Mouse (Mus musculus) heart, embryonic 14.5 days (tissue): ENCODE measurements around the gene Bmpr1b. TPM values are rescaled to one million over a fixed set of nuclear protein-coding genes. Genes with fewer than 3 reads are reported as not detected.

Experiments
- ATAC-seq: fragments of 200-750 bp; cut with Nextera tagmentation; 2 replicates; pipeline ENCODE4 v1.8.0; 2017; ENCODE audit warnings: low read depth, moderate TSS enrichment; ENCODE audit not compliant: insufficient number of reproducible peaks, insufficient read depth, low FRiP score
- H3K27ac ChIP-seq, 2 experiments: fragments of 200-500 bp in 1 of 2; fragments of 300-500 bp in 1 of 2; sonication (generic) in 1 of 2; replicated peaks in 1 of 2; 2 replicates each; pipeline ENCODE4 v1.5.1; 2012 to 2014; ENCODE audit warnings: low read depth in 2 of 2, low read length in 2 of 2, control low read depth in 1 of 2, mild to moderate bottlenecking in 1 of 2, mixed read lengths in 1 of 2; ENCODE audit not compliant: control insufficient read depth in 1 of 2, insufficient read depth in 1 of 2
- H3K27me3 ChIP-seq: fragments of 300-500 bp; sonication (generic); 2 replicates; pipeline ENCODE4 v1.6.1; 2014; ENCODE audit warnings: mild to moderate bottlenecking, low read length, control low read depth; ENCODE audit not compliant: control insufficient read depth, insufficient read depth
- H3K36me3 ChIP-seq: fragments of 300-500 bp; sonication (generic); 2 replicates; pipeline ENCODE4 v1.6.1; 2014; ENCODE audit warnings: mild to moderate bottlenecking, control low read depth, low read length, mixed read lengths; ENCODE audit not compliant: control insufficient read depth, insufficient read depth
- H3K4me1 ChIP-seq, 2 experiments: fragments of 200-500 bp in 1 of 2; fragments of 300-500 bp in 1 of 2; sonication (generic) in 1 of 2; 2 replicates each; pipeline ENCODE4 v1.6.1; 2012 to 2014; ENCODE audit warnings: low read length in 2 of 2, control low read depth in 1 of 2, mixed read lengths in 1 of 2; ENCODE audit not compliant: control insufficient read depth in 2 of 2, insufficient read depth in 2 of 2
- H3K4me2 ChIP-seq: fragments of 300-500 bp; sonication (generic); 2 replicates; pipeline ENCODE4 v1.6.1; 2014; ENCODE audit warnings: mild to moderate bottlenecking, low read length
- H3K4me3 ChIP-seq, 2 experiments: fragments of 200-500 bp in 1 of 2; fragments of 300-500 bp in 1 of 2; sonication (generic) in 1 of 2; 2 replicates each; pipeline ENCODE4 v1.5.1; 2012 to 2014; ENCODE audit warnings: low read length in 2 of 2, mild to moderate bottlenecking in 2 of 2, control low read depth in 1 of 2, low read depth in 1 of 2, moderate library complexity in 1 of 2; ENCODE audit not compliant: control insufficient read depth in 1 of 2, insufficient read depth in 1 of 2
- H3K9ac ChIP-seq: fragments of 300-500 bp; sonication (generic); 2 replicates; pipeline ENCODE4 v1.6.1; 2014; ENCODE audit warnings: mild to moderate bottlenecking, low read length
- H3K9me3 ChIP-seq: fragments of 300-500 bp; sonication (generic); 2 replicates; pipeline ENCODE4 v1.6.1; 2016; ENCODE audit warnings: low read length, control low read depth; ENCODE audit not compliant: control insufficient read depth
- WGBS: fragments of 180-500 bp; shearing (Covaris S2); extraction: QIAGEN DNeasy Blood & Tissue Kit; methylation state at CpG from one replicate; pipeline ENCODE4 v1.1.7; 2014; 5-methylcytosine and 5-hydroxymethylcytosine counted together
- polyA plus RNA-seq: library from polyadenylated mRNA; unstranded; fragments of >200 nt; fragmentation: Nextera tagmentation; extraction: Ambion mirVana; gene quantifications from 2 replicates; pipeline ENCODE4 v1.2.1, GENCODE M21; 2014

Bmpr1b gene
- polyA plus RNA-seq, 1 experiment from 2014 or later = 0.70 TPM

DNA sequence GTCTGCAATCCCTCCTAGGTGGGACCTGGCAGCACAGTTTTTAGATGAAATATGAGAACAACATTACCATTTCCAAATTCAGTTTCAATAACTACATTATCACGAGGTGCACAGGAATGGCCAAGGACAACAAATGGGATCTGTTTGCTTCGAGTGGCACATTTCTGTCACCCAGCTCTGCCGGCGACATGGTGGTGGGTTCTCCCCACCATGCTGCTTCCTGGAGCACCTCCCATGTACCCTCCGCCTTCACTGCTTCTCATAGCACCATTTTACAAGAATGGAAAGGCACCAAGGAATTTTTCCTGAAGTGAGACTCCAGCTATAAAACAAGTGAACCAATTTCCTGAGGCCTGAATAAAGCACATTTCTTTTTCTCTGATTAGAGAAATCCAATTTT, 108.0 kb downstream of the Bmpr1b start:
- 87% methylated on average over 5 of the region's 5 CpGs for WGBS
- H3K9ac ChIP-seq = no peak overlapping the region
- H3K27me3 ChIP-seq = no peaks in the 10 kb centered on the region
- no peak overlapping the region for H3K27ac ChIP-seq
- H3K9me3 ChIP-seq = no peaks in the 10 kb centered on the region
- H3K4me1 ChIP-seq = no peaks in the 10 kb centered on the region
- ATAC-seq = no peak
- H3K4me2 ChIP-seq = no peak overlapping the region
- no peaks in the 10 kb centered on the region for H3K36me3 ChIP-seq
- H3K4me3 ChIP-seq = no peak overlapping the region

DNA sequence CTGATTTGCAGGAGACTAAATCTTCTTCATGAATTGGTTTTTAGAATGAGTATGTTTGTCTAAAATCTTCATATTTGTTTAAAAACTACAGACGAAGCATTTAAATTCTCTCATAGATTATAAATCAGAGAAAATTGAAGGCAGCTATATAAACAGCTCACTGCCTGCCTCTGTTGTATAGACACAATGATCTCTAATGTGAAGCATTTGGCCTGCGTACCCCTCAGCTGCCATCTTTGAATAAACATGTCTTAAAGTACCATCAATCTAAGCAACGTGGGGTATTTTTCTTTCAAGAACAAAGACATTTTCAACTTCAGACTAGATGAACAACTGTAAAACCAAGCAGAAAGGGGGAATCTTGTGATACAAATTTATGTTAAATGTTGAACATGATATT, 109.3 kb downstream of the Bmpr1b start:
- ATAC-seq = no peak
- Histone ChIP-seq H3K27me3 (no peaks in the 10 kb centered on the region), H3K9me3 (no peaks in the 10 kb centered on the region), H3K4me1 (no peaks in the 10 kb centered on the region), H3K9ac (no peak overlapping the region), H3K36me3 (no peaks in the 10 kb centered on the region), H3K4me2 (no peak overlapping the region), H3K4me3 (no peak overlapping the region), H3K27ac (no peak overlapping the region)
- WGBS = 81% methylated on average over 3 of the region's 3 CpGs

DNA sequence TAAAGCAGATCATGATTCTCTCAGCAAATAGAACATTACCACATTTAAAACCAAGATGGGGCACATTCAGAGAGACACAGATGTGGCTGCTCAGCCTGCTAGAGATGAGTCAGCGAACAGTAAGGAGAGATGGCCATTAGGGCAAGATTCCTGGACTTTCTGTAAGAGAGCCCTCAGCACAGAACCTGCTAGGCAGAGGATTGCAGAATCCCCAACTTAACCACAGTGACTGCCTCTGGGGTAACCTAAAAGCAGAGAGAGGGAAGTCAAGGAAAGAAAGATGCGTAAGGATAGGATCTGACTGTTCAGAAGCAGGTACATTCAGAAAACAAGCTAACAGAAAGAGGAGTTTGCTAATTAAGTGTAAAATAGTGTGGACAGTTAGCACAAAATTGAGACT, 118.5 kb downstream of the Bmpr1b start:
- Histone ChIP-seq H3K36me3 (no peaks in the 10 kb centered on the region), H3K9ac (no peak overlapping the region), H3K4me2 (no peak overlapping the region), H3K27me3 (no peaks in the 10 kb centered on the region), H3K4me3 (no peak overlapping the region), H3K9me3 (no peaks in the 10 kb centered on the region), H3K4me1 (no peaks in the 10 kb centered on the region), H3K27ac (no peak overlapping the region)
- WGBS = 91% methylated on average over 2 of the region's 2 CpGs
- no peak for ATAC-seq

DNA sequence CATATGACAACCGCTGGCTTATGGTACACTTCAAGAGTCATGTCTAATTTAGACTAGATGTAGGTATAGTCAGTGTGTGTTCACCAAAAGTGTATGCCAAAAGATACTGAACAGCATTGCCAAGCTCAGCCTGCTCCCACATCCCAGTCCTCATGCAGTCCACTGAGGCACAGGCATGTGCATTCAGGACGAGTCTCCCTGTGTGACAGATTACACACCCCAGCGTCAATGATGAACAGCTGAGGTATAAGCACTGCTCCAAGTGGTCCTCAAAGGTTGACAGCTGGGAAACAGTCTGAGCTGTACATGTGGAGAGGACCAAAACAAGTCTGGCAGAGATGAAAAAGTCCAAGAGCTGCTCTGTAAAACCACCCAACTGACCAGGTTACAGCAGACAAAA, 119.6 kb downstream of the Bmpr1b start:
- Histone ChIP-seq H3K36me3 (no peaks in the 10 kb centered on the region), H3K4me3 (no peak overlapping the region), H3K4me2 (no peak overlapping the region), H3K27me3 (no peaks in the 10 kb centered on the region), H3K27ac (no peak overlapping the region), H3K9ac (no peak overlapping the region), H3K9me3 (no peaks in the 10 kb centered on the region), H3K4me1 (no peaks in the 10 kb centered on the region)
- WGBS = 67% methylated on average over 3 of the region's 3 CpGs
- ATAC-seq = no peak

DNA sequence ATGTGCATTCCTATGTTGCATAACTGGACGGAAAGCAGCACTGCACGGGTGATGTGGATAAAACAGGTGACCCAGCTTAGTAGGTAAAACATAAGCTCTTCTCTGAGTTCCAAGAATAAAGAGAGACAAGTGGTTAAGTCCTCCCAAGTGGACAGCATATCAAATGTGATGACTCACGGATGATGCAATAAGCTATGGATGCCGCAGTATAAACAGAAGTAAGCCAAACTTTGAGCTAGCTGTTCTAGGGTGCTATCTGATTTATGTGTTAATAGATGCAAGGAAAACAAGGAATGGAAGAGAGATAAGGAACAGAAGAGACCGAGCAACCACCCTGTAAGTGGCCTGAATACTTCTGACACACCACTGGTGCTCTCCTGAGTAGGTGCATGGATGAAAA, 120.1 kb downstream of the Bmpr1b start:
- 67% methylated on average over 5 of the region's 5 CpGs for WGBS
- Histone ChIP-seq H3K27ac (no peak overlapping the region), H3K9me3 (no peaks in the 10 kb centered on the region), H3K4me1 (no peaks in the 10 kb centered on the region), H3K4me3 (no peak overlapping the region), H3K27me3 (no peaks in the 10 kb centered on the region), H3K9ac (no peak overlapping the region), H3K4me2 (no peak overlapping the region), H3K36me3 (no peaks in the 10 kb centered on the region)
- ATAC-seq = no peak

DNA sequence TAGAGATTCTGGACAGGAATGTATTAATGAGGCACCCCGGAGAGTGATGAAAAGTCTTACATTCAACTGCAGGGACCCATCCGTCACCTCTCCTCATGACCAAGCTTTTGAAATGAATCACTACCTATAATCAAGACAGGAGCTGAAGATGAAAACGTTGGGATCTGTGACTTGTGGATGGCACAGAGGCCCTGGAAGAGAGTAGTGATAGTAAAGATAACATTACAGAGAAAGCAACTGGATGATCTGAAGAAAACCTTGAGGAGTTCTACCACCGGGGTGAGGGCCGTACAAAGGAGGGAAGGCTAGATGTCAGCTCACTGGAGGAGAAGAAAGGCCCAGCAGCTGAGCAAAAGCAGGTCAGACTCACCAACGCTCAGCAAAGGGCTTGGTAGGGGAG, 120.7 kb downstream of the Bmpr1b start:
- Histone ChIP-seq H3K4me1 (no peaks in the 10 kb centered on the region), H3K9me3 (no peaks in the 10 kb centered on the region), H3K4me3 (no peak overlapping the region), H3K27me3 (no peaks in the 10 kb centered on the region), H3K36me3 (no peaks in the 10 kb centered on the region), H3K9ac (no peak overlapping the region), H3K27ac (no peak overlapping the region), H3K4me2 (no peak overlapping the region)
- no peak for ATAC-seq
- 47% methylated on average over 6 of the region's 6 CpGs for WGBS

DNA sequence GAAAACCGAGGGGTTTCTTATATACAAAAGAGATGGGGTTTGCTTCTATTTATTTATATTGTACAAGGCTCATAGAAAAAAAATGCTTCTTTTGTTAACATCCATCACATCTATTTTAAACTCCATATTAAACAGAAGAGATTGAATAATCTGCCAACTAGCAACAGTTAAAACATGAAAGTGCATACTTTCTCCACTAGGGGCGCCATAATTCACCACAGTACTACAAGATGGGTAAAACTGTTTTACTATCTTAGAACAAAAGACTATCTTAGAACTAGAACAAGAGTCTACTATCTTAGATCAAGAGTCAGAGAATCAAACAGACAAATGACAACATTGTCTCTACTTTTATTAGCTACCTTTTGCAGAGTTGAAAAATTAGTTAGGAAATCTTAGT, 125.8 kb downstream of the Bmpr1b start:
- no peaks in the 10 kb centered on the region for H3K27me3 ChIP-seq
- H3K36me3 ChIP-seq = no peaks in the 10 kb centered on the region
- no peak overlapping the region for H3K9ac ChIP-seq
- ATAC-seq = no peak
- H3K4me2 ChIP-seq = no peak overlapping the region
- H3K4me1 ChIP-seq = no peaks in the 10 kb centered on the region
- no peak overlapping the region for H3K27ac ChIP-seq
- WGBS = 46% methylated on average over 2 of the region's 2 CpGs
- no peak overlapping the region for H3K4me3 ChIP-seq
- no peaks in the 10 kb centered on the region for H3K9me3 ChIP-seq

DNA sequence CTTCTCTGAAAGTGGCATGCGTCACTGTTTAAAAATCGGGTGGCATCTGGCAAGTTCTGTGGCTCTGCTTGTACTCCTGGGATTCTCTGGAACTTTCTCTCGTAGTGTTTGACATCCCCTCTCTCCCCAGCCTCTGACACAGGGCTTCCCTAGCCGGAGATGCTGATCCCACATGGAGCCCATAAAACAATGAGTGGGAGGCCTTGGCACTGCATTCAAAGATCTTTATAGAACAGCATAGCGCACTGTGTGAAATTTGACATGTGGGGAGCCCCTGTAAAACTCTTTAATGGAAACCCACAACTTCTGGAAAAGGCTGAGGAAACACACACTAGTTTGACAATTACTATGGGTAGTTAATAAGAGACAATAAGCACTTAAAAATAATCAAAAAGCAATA, 126.2 kb downstream of the Bmpr1b start:
- no peaks in the 10 kb centered on the region for H3K36me3 ChIP-seq
- no peaks in the 10 kb centered on the region for H3K4me1 ChIP-seq
- no peak for ATAC-seq
- H3K9ac ChIP-seq = no peak overlapping the region
- WGBS = 80% methylated on average over 5 of the region's 5 CpGs
- no peak overlapping the region for H3K27ac ChIP-seq
- H3K27me3 ChIP-seq = no peaks in the 10 kb centered on the region
- H3K4me3 ChIP-seq = no peak overlapping the region
- no peaks in the 10 kb centered on the region for H3K9me3 ChIP-seq
- H3K4me2 ChIP-seq = no peak overlapping the region
